Mouse (Mus musculus): ENCODE results near the gene Nkx2-5.

- TF ChIP-seq POLR2A (IDR thresholded peaks at IDR 0.05; ENCODE audit: low read depth, low read length) (no peak), CTCF (conservative IDR thresholded peaks at IDR 0.05; ENCODE audit: insufficient read depth, insufficient read length, low read depth, low read length) (no peak)
These were observed 48.7 kb upstream of the Nkx2-5 start for GRCm38 (mm10) chr17:26893492-26893891.
